Mouse (Mus musculus): ENCODE measurements around the gene Dhcr7. TPM values are rescaled to one million over a fixed set of nuclear protein-coding genes. Genes with fewer than 3 reads are reported as not detected.

Dhcr7 gene
- polyA plus RNA-seq, 1 experiment = 19.0 TPM

GRCm38 (mm10) chr7:143883717-143884116, 60.8 kb downstream of the Dhcr7 start:
- no peak for TF ChIP-seq GATA1 (IDR thresholded peaks at IDR 0.05; ENCODE audit: low read length)

- no peak for TF ChIP-seq GATA1 (IDR thresholded peaks at IDR 0.05; ENCODE audit: low read length)
Observed at GRCm38 (mm10) chr7:143891146-143891545, 68.2 kb downstream of the Dhcr7 start.

- no peak for TF ChIP-seq GATA1 (IDR thresholded peaks at IDR 0.05; ENCODE audit: low read length)
Observed at GRCm38 (mm10) chr7:143892361-143892760, 69.4 kb downstream of the Dhcr7 start.

Other genes with a start within 250 kb of the Dhcr7 start
- 52.3 and 53.8 TPM in 2 replicates for gene Cars, start 223.1 kb upstream of the Dhcr7 start, polyA plus RNA-seq (2012)
- gene Tnfrsf26, start 194.4 kb upstream of the Dhcr7 start, polyA plus RNA-seq (2012) = not detected in 2 replicates
- not detected in 2 replicates for gene Tnfrsf22, start 173.5 kb upstream of the Dhcr7 start, polyA plus RNA-seq (2012)
- gene Tnfrsf23, start 137.3 kb upstream of the Dhcr7 start, polyA plus RNA-seq (2012) = not detected in 2 replicates
- not detected in 2 replicates for gene Osbpl5, start 66.2 kb upstream of the Dhcr7 start, polyA plus RNA-seq (2012)
- gene Mrgprg, start 56.2 kb upstream of the Dhcr7 start, polyA plus RNA-seq (2012) = not detected in 2 replicates
- not detected in 2 replicates for gene Mrgpre, start 38.6 kb upstream of the Dhcr7 start, polyA plus RNA-seq (2012)
- 1.8 and 3.3 TPM in 2 replicates for gene Nadsyn1, start 296 bp upstream of the Dhcr7 start, polyA plus RNA-seq (2012)
- gene Gm498, start 43.7 kb downstream of the Dhcr7 start, polyA plus RNA-seq (2012) = 0.06 TPM in 1 of 2 replicates, not detected in the other
- not detected in 2 replicates for gene Shank2, start 178.8 kb downstream of the Dhcr7 start, polyA plus RNA-seq (2012)